Mouse (Mus musculus) gastrocnemius, postnatal 36 days (tissue): ENCODE data around the gene Gltp. TPM values are rescaled to one million over a fixed set of nuclear protein-coding genes. Genes with fewer than 3 reads are reported as not detected.

Source experiments
- DNase-seq, 2 experiments: peaks; one replicate each; pipeline ENCODE4 v3.0.0; 2022
- intact Hi-C: fragments of 180-260 bp; cut with DNase I; formaldehyde crosslinking; loops from one replicate; pipeline ENCODE4 v1.15.1; 2025
- total RNA-seq, 2 experiments: library from RNA; stranded (reverse); gene quantifications; 2 replicates each; pipeline ENCODE4 v1.2.3; 2021

Gene Gltp
- total RNA-seq, 2 experiments from 2014 or later: 7.3 to 7.9 TPM

DNA sequence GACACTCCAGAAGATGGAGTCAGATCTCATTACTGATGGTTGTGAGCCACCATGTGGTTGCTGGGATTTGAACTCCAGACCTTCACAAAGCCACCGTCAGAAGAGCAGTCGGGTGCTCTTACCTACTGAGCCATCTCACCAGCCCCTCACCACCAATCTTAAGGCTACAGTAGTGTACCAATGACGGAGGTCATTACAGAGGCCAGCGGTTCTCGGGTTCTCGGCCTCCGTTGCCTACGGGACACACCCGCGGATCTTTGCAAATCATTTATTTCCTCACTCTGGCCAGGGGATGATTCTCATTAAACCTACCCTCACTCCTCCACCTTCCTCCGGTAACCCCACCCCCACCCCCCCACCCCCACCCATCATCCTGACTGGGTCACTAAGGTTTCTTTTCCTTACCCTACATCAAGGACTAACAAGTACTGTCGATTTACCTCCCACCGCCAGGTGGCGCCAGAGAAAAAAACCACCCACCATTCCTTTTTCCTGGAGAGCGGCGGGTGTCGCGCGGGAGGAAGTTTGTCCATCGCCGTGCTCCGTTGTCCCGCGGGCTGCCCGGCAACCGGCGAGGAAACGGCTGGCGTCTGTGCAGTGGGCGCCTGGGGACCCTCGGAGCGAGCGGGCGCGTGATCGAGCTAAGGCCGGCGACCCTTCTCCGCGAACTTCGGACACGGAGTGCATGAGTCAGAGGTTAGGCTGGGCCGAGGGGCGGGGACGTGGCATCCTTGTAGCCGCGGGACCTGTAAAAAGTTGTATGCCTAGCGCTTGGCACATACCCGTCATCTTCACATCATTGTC lies 16.7 kb upstream of the Gltp start, which contains the start of gene Tchp:
TSS of gene Tchp (plus strand) at position 496 of the 804 bp plus-strand sequence.
- peak; percentile 93 to 94 for DNase-seq
- intact Hi-C loops: loop anchor here (5.0 kb wide), 1 partner anchor 35 kb away; no protein-coding TSS in a partner anchor

DNA sequence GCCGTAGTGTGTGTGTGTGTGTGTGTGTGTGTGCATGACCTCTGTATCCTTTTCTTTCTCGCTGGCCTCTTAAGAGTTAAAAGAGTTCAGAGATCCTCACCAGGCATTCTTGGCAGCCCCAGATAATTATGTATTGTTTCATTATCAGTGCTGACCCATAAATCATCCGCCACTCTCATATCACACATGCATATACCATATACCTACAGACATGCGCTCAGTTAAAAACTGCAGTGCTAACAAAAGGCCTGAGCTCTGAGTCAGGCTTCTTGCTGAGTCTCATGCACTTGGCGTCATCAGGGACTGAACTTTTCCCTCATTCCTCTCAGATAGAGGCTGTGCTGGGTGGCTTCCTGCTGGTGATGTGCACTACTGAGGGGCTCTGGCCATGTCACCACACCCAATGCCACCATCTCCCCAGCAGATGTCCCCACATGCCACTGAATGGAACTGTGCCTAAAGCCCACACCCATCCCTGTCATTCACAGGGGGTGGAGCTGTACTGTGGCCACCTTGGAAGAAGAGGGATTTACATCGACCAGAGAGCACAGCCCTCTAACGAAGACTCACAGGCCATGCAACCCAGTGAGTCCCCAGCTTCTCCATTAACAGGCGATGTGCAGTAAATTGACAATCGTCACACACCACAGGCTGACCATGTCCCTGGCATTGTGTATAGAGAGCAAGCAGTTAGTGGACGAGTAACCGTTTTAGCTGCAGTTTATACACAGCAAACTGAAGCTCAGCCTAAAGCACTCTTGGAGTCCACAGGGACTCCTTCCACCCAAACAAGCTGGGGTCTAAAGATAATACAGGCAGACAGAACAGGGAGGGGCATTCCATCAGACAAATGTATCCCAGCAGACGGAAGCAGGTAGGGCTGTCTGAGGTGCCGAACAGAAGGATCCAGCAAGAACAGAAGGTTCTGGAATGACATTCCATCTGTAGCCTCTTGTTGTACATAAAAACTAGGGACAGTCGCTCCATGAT lies 11.9 kb upstream of the Gltp start:
- no peak for DNase-seq
- intact Hi-C loops: no loop called here

DNA sequence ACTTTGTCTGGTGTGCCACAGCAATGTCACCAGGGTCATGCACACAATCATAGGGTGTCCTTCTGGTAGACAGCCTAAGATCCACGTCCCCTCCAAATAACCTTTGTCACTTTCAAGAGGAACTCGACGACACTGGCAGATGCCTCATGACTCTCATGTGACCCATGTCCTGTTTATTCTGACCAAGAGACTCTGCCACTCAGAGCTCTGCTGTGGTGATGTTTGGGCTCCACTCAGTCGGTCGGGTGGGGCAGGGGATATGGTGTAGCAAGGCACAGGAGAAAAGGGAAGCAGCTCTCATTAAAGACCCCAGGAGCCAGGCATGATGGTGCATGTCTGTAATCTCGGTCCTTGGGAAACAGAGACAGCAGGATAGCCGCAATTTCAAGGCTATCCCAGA lies 8.2 kb upstream of the Gltp start:
- intact Hi-C loops: no loop called here
- DNase-seq: no peak

DNA sequence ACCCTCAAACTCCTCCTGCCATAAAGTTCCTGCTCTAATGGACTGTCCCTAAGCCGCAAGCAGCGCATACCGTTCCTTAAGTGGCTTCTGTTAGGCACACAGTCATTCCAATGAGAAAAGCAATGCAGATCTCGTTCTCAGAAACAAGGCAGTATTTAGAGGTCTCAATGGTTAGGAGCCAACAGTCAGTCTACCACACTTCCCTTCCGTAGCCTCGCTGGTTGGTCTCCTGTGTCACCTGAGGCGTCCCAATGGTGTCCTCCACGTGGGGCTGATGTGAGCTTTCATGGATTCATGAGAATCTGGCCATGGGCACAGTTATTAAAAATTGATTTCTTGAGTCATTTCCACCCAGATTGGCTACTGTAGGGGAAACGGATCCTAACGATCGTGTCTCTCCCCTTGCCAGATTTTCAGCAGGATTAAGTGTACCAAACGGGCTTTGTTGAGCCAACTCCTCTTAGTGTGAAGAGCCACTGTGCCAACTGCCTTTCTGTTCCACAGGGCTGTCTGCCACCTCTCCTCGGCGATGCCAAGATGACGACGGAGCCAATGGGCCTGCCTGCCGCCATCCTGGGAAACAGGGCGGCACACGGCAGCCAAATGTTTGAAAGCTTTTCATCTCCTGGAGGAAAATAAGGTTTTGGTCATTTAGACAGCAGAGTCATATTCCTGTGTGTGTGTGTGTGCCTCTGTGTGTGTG lies 7.4 kb upstream of the Gltp start:
- intact Hi-C loops: no loop called here
- DNase-seq: peak in 1 of 2 experiments; percentile 53

DNA sequence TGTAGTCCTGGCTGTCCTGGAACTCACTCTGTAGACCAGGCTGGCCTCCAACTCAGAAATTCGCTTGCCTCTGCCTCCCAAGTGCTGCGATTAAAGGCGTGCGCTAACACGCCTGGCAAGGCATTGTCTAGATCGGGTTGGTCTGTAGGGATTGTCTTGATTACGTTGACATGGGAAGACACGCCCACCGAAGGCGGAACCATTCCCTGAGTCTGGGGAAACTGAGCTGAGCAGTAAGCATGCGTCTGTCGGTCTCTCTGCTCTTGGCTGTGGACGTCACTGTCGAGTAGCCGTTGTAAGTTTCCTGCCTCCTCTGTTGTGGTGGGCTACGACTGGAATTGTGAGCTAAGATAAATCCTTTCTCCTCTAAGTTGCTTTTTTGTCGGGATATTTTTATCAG lies 6.2 kb upstream of the Gltp start:
- intact Hi-C loops: no loop called here
- no peak for DNase-seq

DNA sequence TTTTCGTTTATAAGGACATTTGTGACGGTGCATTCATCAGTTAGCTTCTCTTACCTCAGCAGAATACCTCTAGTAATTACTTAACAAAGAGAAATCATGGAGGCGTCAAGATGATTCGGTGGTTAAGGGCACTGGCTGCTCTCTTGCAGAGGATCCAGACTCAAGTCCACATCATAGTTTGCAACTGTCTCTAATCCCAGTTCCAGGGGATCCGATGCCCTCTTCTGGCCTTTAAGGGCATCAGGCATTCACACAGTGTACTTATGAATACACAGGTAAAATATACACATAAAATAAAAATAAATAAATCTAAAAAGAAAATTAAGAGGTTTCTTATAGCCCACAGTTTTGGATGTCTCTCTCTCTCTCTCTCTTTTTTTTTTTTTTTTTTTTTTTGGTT lies 5.0 kb upstream of the Gltp start:
- no peak for DNase-seq
- intact Hi-C loops: no loop called here

DNA sequence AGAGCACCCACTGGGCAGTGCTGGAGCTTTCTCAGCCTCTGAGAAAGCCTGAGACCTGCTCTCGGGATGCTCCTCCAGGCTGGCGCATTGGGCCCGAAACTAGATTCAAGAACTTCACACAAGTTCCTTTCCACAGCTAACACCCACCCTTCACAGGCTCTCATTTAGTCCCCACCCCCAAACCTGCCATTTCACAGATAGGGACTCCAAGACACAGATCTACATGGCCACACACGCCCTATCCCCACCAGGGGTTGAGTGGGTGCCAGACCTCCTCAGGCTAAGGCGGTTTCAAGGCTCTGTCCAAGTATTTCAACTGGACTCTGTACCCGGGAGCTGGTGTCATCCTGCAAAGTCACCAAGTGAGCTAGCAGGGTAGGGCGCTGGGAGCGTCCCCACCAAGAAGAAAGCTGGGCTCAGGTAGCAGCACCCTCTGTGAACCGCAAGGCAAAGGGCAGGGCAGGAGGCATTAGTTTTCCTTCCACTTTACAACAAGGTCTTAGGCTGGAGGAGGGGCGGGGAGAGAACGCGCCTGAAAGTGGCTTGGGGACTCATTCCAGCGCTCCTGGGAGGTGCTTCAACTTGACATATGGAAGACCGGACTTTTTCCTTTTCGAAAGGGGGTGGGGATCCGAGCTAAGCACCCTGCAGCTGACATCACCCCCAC lies 951 bp downstream of the Gltp start:
- intact Hi-C loops: no loop called here
- no peak for DNase-seq

DNA sequence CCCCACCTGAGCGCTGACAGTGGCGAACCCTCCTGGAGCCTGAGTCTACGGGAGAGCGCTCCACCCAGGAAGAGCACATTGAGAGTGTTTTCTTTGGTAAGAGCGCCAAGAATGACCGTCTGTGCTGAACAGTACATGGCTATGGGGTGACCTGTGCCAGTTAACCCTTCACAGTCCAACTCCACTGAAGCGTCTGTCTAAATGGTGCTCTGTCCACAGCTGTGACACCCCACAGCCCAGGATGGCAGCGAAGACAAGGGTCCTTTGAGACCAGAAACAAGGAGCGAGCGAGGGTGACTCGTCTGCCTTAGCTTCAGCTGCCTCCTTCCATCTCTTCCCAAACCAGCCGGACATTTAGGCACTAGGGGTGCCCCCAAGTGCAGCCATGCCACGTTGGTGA lies 2.1 kb downstream of the Gltp start:
- intact Hi-C loops: no loop called here

DNA sequence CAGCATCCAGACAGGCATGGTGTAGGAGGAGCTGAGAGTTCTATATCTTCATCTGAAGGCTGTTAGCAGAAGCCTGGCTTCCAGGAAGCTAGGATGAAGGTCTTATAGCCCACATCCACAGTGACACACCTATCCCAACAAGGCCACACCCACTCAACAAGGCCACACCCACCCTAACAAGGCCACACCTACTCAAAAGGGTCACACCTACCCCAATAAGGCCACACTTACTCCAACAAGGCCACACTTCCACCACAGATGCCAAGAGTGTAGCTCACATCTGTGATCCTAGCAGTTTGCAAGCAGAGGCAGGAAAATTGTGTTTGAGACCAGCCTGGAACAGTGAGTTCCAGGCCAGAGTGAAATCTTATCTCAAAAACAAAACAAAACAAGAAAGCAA lies 2.9 kb downstream of the Gltp start:
- intact Hi-C loops: no loop called here
- DNase-seq: no peak

More for the DNA sequence above, 2.1 kb downstream of the Gltp start:
- DNase-seq: no peak

DNA sequence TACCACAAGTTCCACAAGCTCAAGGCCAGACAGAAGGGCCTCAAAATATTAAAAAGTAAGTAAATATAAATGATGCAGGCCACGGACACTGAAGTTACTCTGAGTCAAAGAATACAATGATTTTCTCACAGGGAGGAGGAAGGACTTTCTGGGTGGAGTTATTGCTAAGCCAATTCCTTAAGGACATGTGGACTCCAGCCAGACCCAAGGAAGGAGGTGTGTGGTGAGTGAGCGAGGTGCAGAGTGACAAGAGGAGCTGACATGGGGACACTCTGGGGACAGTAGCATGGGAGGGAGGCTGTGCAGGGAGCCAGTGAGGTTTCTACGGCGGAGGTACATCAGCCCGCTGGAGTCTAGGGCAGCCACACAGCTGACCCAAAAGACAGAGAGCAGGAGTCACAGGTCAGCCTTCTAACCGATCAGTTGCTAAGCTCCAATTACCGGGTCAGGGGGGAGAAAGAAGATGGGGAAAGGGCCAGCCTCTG lies 4.0 kb downstream of the Gltp start:
- DNase-seq: no peak
- intact Hi-C loops: no loop called here

DNA sequence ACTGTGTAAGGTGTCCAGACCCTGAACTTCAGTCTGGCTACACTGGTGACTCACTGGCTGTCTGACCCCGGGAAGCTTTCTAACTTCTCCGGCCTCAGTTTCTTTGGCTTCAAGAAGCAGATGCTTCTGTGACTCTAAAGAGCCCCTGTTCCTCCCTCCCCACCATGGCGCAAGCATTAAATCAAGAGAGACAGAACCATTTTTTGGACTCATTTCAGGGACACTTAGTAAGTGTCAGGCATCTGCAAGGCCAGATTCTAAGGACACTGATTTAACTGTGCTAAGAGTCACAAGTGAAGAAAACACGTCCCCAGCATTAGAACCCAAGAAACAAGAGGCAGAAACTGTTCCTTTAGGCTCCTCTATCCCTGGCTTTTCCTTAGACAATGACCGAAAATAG lies 4.8 kb downstream of the Gltp start:
- DNase-seq: no peak
- intact Hi-C loops: no loop called here

DNA sequence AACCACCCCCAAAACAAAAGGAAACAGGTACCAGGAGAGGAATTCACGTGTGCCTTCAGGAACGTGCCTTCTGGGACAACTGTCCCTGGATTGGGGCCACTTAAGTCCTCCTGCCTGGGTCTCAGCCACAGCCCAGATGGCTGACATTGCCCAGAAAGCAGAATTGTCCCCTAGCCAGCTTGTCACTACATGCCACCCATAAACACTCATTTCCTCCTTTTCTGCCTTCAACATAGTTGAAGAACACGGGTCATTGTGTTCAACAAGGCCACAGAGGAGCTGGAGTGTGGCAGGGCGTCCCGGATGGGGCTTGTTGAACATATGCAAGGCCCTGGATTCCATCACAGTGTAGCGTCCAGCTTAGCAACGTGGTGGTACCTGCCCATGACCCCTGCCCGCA lies 9.1 kb downstream of the Gltp start:
- no peak for DNase-seq

DNA sequence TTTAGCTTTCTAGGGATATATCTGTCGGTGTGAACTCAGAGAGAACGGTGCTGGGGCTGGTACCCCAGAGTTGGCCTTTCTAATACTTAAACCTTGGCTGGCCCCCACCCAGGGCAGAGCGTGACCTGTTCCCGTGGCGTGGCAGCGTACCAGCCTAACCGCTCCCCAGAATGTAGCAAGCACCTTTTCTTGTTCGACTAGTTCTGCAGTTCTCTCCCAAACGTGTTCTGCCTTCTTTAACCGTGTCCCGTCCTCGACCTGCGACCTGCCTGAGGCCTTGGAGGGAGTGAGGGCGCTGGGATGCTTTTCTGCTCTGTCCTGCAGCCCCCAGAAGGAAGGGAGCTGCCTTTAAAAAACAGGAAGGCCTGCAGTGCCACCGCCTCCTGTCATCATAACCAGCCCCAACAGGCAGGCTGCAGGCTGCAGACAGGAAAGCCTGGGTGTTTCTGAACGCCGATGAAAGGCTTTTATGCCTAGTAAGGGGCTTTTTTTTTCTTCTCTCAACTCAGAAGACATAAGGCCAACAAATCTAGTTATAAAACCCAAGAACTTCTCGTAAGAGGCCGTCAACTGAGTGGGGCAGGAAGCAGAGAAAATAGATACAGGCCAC lies 10.0 kb downstream of the Gltp start:
- DNase-seq: no peak

More for the DNA sequence above, 9.1 kb downstream of the Gltp start:
- intact Hi-C loops: no loop called here

DNA sequence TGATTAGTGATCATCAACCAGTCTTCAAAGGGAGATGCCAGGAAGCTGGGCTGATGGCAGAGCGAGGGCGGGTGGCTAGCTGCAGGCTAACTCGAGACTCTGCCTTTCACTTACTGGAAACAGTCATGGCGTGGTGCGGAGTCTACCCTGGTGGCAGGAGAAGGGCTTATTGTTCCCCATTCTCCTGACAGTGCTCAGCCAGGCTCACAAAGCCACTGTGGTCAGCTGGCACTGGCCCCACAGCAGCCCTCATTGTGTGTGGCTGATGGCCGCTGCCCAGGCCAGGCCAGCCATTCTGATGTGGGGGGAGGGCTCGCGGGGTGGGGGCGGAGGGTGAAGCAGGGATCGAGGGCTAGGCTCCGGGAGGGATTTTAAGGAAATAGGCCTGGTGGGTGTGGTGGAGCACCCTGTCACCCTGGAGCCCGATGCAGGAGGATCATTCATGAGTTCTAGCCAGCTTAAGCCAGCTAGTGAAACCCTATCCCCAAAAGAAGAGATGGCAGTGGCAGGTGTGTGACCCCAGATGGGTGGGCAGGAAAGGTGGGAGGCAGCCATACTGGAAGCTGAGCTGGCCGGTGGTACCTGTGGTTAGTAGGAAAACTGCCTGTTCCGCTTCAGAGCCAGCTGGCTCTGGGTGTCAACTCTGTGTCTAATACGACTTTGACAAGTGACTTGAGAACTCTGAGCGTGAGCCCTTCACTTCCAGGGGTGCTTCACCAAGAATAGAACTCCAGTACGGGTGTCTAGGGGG lies 10.8 kb downstream of the Gltp start:
- DNase-seq: no peak
- intact Hi-C loops: no loop called here

More for the DNA sequence above, 10.0 kb downstream of the Gltp start:
- intact Hi-C loops: no loop called here

DNA sequence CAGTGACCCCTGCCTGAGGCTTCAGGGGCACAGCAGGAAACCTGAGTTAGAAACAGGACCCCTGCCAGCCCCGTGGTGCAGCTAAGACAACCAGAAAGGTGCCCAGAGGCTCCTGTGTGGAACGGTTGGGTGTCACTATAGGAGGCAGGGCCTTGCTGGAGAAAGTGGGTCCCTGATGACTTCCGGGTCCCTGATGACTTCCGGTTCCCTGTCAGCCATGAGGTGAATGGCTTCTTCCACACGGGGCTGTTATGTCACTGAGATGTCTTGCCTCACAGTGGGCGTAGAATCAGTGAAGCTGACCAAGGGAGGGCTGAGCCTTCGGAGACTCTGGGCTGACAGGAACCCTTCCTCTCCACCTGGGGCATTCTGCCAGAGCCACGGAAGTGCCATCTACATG lies 16.2 kb downstream of the Gltp start:
- intact Hi-C loops: no loop called here

DNA sequence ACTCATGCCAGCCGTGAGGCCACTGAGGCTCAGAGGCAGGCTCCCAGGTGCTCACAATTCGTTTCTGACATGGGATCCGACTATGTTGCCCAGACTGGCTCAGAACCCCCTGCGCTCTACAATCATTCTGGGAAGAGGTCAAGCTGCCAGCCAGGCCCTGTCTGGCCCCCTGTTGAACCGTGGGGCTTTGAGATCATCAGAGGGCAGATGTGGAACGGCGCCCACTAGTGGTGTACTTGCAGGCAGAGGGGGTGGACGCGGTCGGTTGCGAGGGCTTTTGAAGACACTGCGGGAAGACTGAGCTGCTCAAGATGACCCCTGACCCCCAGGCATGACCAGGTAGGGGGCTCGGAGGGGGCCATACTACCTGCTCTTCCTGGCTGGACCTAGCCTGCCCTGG lies 17.7 kb downstream of the Gltp start:
- no peak for DNase-seq
- intact Hi-C loops: no loop called here

More for the DNA sequence above, 16.2 kb downstream of the Gltp start:
- DNase-seq: no peak

DNA sequence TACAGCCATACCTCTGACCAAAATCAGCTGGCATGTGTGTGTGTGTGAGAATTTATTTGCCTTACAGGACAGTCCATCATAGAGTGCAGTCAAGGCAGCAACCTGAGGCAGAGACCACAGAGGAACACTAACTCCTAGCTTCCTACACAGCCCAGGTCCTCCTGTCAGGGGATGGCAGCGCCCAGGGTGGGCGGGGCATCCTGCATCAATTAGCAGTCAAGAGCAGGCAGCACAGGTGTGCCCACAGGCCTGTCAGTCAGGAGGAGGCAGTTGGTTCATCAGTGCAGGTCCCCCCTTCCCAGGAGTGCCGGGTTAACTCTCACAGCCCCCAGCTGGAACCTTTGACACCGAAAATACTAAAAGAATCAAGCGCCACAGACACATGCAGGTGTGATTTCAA lies 21.8 kb downstream of the Gltp start:
- intact Hi-C loops: no loop called here
- no peak for DNase-seq

DNA sequence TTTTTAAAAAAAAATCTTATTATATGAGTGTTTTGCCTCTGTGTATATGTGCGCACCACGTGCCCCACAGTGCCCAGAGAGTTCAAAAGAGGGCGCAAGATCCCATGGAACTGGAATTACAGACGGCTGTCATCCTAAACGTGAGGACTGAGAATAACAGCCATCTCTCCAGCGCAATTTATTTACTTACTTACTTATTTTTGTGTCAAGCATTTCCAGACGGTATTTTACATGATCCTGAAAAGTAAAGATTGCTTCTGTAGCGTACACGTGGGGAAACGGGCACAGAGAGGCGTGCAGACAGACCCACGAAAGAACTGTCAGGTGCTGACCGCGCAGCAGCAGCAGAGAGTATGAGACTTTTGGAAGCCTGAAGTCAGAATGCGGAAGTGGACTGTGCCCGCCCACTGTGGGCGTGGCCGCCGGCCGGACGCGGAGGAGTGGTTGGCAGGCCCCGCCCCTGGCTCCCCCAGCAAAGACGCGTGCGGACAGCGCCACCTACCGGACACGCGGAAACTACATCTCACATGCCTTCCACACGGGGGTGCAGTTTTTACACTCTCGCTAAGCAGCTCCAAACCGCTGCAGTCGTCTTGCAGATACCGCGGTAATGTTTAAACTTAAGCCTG lies 23.4 kb downstream of the Gltp start:
- intact Hi-C loops: loop anchor here (1.0 kb wide), 1 partner anchor 27 kb away; no protein-coding TSS in a partner anchor
- DNase-seq: peak; percentile 97 to 100
